Mouse (Mus musculus) G1E-ER4 (cell line): Measurements from ENCODE around the gene Stac2. TPM values are rescaled to one million over a fixed set of nuclear protein-coding genes. Genes with fewer than 3 reads are reported as not detected.
A peak's percentile ranks its signal among the peaks of the same experiment; 100 is the strongest.

Experiments
- GATA1 ChIP-seq: IDR thresholded peaks from one replicate; pipeline ENCODE4 v1.8.0; 2012; ENCODE audit warnings: low read length, inconsistent platforms
- polyA plus RNA-seq: library from polyadenylated mRNA; stranded (reverse); fragments of >175 nt; gene quantifications from 2 replicates; pipeline ENCODE4 v1.2.3, GENCODE M21; 2012

Gene Stac2
- polyA plus RNA-seq, 1 experiment: not detected

DNA sequence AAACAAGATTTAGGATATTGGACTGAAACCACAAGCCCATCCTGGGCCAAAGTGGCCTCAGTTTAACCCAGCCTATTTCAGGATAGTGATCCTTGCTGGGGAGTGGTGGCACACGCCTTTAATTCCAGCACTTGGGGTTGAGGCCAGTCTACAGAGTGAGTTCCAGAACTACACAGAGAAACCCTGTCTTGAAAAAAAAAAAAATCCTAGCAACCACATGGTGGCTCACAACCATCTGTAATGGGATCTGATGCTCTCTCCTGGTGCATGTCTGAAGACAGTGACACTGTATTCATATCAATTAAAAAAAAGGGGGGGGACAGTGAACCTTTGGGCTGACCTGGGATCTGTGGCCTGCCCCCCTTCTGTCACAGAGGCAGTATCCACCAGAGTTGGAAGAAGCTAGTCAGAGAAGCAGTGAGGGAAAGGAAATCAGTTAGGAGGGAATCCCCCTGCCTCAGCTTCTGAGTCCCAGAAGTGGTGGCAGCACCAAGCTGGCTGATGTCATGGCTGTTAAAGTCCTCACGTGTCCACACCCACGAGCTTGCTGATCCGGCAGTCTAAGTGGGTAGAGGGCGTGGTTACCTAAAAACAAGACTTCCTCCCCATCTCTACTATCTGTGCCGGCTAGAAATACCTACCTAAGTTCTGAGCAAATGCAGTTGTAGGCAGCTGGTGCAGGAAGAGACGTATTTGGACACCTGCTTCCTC lies 54.2 kb downstream of the Stac2 start:
- TF ChIP-seq GATA1: no peak

DNA sequence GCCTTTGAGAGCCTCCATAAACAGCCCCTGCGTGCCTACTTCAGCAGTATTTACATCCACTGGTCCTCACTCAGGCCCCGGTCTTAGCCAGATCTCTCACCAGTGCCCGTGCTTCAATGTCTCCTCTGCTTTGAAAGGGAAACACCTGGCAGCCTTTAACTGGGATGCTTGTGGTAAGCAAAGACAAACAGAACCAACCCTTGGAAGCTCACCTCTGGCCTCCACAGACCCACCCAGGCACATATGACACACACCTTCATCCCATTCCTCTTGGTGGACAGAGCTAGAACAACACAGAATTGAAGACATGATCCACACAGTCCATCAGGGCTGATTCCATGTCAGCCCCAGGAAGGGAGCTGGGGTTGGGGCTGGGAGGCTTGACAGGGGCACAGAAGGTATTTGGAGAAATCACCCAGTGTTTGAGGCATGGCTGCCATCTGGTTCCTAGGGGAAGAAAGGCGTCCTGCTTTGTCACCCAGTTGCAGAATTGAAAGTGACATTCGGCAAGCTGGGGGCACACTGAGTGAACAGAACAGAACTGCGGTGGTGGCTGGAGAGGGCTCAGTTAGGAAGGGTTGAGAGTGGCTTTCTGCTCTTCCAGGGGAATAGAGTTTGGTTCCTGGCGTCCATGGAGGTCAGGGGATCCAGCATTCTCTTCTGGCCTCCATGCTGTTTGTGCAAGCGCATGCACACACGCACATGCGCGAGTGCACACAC lies 55.0 kb downstream of the Stac2 start:
- no peak for TF ChIP-seq GATA1

DNA sequence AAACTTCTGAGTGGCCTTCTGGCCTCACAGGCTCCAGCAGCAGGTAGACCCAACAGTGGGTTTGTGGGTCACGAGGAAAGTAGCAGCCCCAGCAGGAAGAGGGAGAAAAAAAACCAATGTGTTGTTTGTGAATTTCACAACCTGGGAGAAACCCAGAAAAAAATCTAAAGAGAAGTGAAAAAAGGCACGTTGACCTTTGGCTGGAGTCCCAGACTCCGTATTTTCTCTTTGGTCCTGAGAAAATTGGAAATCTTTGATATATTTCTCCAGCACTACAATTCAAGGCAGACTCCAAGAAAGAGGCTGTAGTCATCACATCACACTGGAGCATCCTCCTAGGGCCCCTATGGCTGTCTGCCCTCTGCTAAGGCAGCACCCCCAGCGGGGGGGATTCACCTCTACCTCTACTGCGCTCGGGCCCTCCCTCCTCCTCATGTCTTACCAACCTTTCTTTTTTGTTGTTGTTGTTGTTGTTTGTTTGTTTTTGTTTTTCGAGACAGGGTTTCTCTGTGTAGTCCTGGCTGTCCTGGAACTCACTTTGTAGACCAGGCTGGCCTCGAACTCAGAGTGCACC lies 55.8 kb downstream of the Stac2 start:
- no peak for TF ChIP-seq GATA1

DNA sequence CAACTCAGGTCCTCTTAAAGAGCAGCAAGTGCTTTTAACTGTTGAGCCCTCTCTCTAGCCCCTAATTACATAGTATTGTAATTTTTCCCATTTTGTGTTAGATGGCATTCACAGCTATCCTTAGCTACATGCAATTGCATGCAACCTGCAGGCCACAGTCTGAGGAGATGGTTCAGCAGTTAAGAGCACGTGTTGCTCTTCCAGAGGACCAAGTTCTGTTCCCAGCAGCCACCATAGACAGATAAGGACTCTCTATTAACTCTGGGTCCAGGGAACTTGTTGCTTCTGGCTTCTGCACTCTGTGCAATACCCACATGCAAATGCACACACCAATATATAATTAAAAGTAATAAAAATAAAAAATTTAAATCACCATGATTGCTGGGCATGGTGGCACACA lies 56.6 kb downstream of the Stac2 start:
- no peak for TF ChIP-seq GATA1

- TF ChIP-seq GATA1: no peak
Observed at GRCm38 (mm10) chr11:97995564-97996288, 57.5 kb downstream of the Stac2 start, which contains the start of gene Arl5c. Gene Arl5c (minus strand): TSS chr11:97996181.

DNA sequence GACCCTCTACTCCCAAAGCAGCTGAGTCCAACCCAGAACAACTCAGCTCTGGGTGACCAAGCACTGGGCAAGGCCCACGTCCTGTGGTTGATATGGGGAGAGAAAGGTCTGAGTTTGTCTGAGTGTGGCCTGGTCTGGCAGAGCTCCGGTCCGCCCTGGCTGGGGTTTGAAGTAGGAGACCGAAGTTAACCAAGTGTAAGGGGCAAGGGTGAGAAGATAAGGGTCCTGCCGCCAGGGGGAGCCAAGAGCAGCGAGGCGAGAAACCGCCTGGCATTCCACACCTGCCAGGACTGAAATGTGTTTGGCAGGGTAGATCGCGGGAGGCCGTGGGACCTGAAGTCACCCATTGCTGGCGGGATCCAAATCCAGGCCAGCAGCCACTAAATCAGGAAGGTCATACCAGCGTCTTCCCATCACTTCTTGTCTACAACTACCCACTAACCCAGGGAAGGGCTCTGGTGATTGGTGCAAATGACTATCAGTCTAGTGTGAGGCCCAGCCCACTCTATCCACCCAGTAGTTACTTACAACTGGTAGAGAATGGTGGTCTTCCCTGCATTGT lies 58.6 kb downstream of the Stac2 start:
- no peak for TF ChIP-seq GATA1

DNA sequence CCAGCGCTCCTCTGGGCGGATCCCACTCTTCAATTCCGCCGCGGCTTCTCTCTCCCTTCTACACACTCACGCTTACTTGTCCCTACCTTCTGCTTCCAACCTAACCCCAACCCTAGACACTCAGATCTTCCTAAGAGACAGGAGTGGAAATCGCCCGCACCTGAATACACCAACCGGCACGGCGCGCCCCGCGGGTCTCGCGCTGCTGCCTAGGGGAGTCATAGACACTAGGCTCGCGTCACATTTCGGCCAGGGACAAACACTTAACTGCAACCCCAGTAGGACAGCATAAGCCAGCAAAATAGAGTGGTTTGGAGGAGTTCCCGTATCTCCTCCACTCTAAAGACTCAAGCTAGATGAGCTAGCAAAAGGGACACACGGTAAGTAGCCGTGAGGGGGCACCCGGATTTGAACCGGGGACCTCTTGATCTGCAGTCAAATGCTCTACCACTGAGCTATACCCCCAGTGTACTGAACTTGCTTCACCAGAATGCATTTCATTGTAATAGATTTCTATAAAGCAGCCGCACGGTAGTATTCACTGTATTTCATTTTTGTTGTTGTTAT lies 64.6 kb downstream of the Stac2 start:
- TF ChIP-seq GATA1: no peak

GRCm38 (mm10) chr11:97987551-97988526 lies 65.4 kb downstream of the Stac2 start:
- TF ChIP-seq GATA1: peak; percentile 35

GRCm38 (mm10) chr11:97986738-97987465 lies 66.4 kb downstream of the Stac2 start:
- no peak for TF ChIP-seq GATA1

Other genes starting within 250 kb of the Stac2 start
- gene B230217C12Rik, start 212.7 kb downstream of the Stac2 start, polyA plus RNA-seq: 0.02 TPM in 1 of 2 replicates, not detected in the other
- gene Fbxo47, start 169.3 kb downstream of the Stac2 start, polyA plus RNA-seq: not detected in 2 replicates
- 0.14 and 0.24 TPM in 2 replicates for gene Plxdc1, start 67.0 kb downstream of the Stac2 start, polyA plus RNA-seq
- gene Arl5c, start 57.3 kb downstream of the Stac2 start, polyA plus RNA-seq: not detected in 2 replicates
- gene Cacnb1, start 30.4 kb downstream of the Stac2 start, polyA plus RNA-seq: 0.32 and 0.35 TPM in 2 replicates
- 2,070 and 2,415 TPM in 2 replicates for gene Rpl19, start 26.8 kb downstream of the Stac2 start, polyA plus RNA-seq
- 9.4 TPM in 2 replicates for gene Fbxl20, start 96.9 kb upstream of the Stac2 start, polyA plus RNA-seq
- gene Med1, start 139.8 kb upstream of the Stac2 start, polyA plus RNA-seq: 16.1 and 21.1 TPM in 2 replicates
- gene Cdk12, start 149.6 kb upstream of the Stac2 start, polyA plus RNA-seq: 17.0 and 19.2 TPM in 2 replicates